Mouse (Mus musculus): Measurements from ENCODE around the gene Atxn2. TPM values are rescaled to one million over a fixed set of nuclear protein-coding genes. Genes with fewer than 3 reads are reported as not detected.

The Atxn2 gene
- polyA plus RNA-seq, 1 experiment from 2014 or later = 31.6 TPM

GRCm38 (mm10) chr5:121832376-121833155 is 121.4 kb downstream of the Atxn2 start:
- Histone ChIP-seq H3K9ac (replicated peaks) (no peak overlapping the region), H3K27me3 (ENCODE audit: insufficient read depth, low read length) (no peaks in the 10 kb centered on the region), H3K9me3 (ENCODE audit: low read length) (no peaks in the 10 kb centered on the region), H3K27ac (ENCODE audit: low read depth) (0 out of 2 replicates have a peak overlapping the region, but pooled peaks have one; percentile 22), H3K4me2 (ENCODE audit: low read depth, low read length) (peak overlapping the region; percentile 92), H3K4me3 (ENCODE audit: low read depth, low read length) (no peak overlapping the region), H3K4me1 (ENCODE audit: insufficient read depth) (peaks cover 50% of the 10 kb centered on the region), H3K36me3 (replicated peaks; ENCODE audit: insufficient read depth, low read length) (peaks cover 20% of the 10 kb centered on the region)
- ATAC-seq = no peak
- TF ChIP-seq EP300 (IDR thresholded peaks at IDR 0.05; ENCODE audit: low read depth) (no peak), CTCF (IDR thresholded peaks at IDR 0.05; ENCODE audit: low read depth) (no peak)
- 73% methylated on average over 6 of the region's 6 CpGs for WGBS (ENCODE audit: insufficient replicate concordance)
- DNase-seq = no peak

DNA sequence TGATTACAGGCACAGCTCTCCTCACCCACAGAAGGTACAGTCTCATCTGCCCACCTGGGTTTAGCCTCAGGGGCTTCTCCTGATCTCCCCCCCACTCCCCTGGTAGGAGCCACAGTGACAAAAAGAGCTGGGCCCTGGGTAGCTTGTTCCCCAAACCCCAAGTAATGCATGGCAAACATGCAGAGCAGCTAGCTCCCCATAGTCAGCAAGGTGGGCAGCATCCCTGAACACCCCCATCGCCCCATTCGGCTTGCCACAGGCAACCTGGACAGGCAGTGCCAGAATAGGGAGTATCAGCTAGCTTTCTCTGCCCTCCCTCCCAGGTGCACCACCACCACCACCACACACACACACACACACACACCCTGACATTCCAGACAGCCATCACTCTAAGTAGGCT is 122.0 kb downstream of the Atxn2 start:
- DNase-seq (no peak), ATAC-seq (no peak)
- 71% methylated on average over 2 of the region's 2 CpGs for WGBS (ENCODE audit: insufficient replicate concordance)
- Histone ChIP-seq H3K9me3 (ENCODE audit: low read length) (no peaks in the 10 kb centered on the region), H3K4me2 (ENCODE audit: low read depth, low read length) (peak overlapping the region; percentile 92), H3K27ac (ENCODE audit: low read depth) (peak overlapping the region; percentile 100), H3K4me3 (ENCODE audit: low read depth, low read length) (peak overlapping the region; percentile 90), H3K36me3 (replicated peaks; ENCODE audit: insufficient read depth, low read length) (peaks cover 14% of the 10 kb centered on the region), H3K4me1 (ENCODE audit: insufficient read depth) (peaks cover 53% of the 10 kb centered on the region), H3K9ac (replicated peaks) (0 out of 2 replicates have a peak overlapping the region, but pooled peaks have one; percentile 26), H3K27me3 (ENCODE audit: insufficient read depth, low read length) (no peaks in the 10 kb centered on the region)
- TF ChIP-seq EP300 (IDR thresholded peaks at IDR 0.05; ENCODE audit: low read depth) (no peak), CTCF (IDR thresholded peaks at IDR 0.05; ENCODE audit: low read depth) (no peak)

- peak overlapping the region; percentile 92 for H3K4me2 ChIP-seq (ENCODE audit: low read depth, low read length)
- no peaks in the 10 kb centered on the region for H3K9me3 ChIP-seq (ENCODE audit: low read length)
- H3K27ac ChIP-seq (ENCODE audit: low read depth) = peak overlapping the region; percentile 100
- H3K4me1 ChIP-seq (ENCODE audit: insufficient read depth) = peaks cover 54% of the 10 kb centered on the region
- H3K27me3 ChIP-seq (ENCODE audit: insufficient read depth, low read length) = no peaks in the 10 kb centered on the region
- peaks cover 8% of the 10 kb centered on the region for H3K36me3 ChIP-seq (replicated peaks; ENCODE audit: insufficient read depth, low read length)
- ATAC-seq (no peak), DNase-seq (peak; percentile 84)
- H3K4me3 ChIP-seq (ENCODE audit: low read depth, low read length) = peak overlapping the region; percentile 90
- peak overlapping the region; percentile 97 for H3K9ac ChIP-seq (replicated peaks)
- TF ChIP-seq CTCF (IDR thresholded peaks at IDR 0.05; ENCODE audit: low read depth) (peak; percentile 17; the same call in 1 of the 2 replicates), EP300 (IDR thresholded peaks at IDR 0.05; ENCODE audit: low read depth) (peak; percentile 74; the same call in 1 of the 2 replicates)
- WGBS (ENCODE audit: insufficient replicate concordance) = 18% methylated on average over 10 of the region's 10 CpGs
Observed at GRCm38 (mm10) chr5:121833572-121834240, 122.6 kb downstream of the Atxn2 start.

- Histone ChIP-seq H3K4me1 (ENCODE audit: insufficient read depth) (peaks cover 58% of the 10 kb centered on the region), H3K9ac (replicated peaks) (peak overlapping the region; percentile 97), H3K4me2 (ENCODE audit: low read depth, low read length) (peak overlapping the region; percentile 92), H3K4me3 (ENCODE audit: low read depth, low read length) (peak overlapping the region; percentile 90), H3K27ac (ENCODE audit: low read depth) (peak overlapping the region; percentile 100), H3K36me3 (replicated peaks; ENCODE audit: insufficient read depth, low read length) (peaks cover 6% of the 10 kb centered on the region; the same call in 1 of the 2 replicates), H3K27me3 (ENCODE audit: insufficient read depth, low read length) (no peaks in the 10 kb centered on the region), H3K9me3 (ENCODE audit: low read length) (no peaks in the 10 kb centered on the region)
- DNase-seq = no peak
- no peak for ATAC-seq
- no peak for TF ChIP-seq EP300 (IDR thresholded peaks at IDR 0.05; ENCODE audit: low read depth)
- 36% methylated on average over 7 of the region's 7 CpGs for WGBS (ENCODE audit: insufficient replicate concordance)
Observed at GRCm38 (mm10) chr5:121834241-121834606, 123.1 kb downstream of the Atxn2 start.

- WGBS (ENCODE audit: insufficient replicate concordance) = 17% methylated on average over 12 of the region's 12 CpGs
- Histone ChIP-seq H3K36me3 (replicated peaks; ENCODE audit: insufficient read depth, low read length) (peaks cover 6% of the 10 kb centered on the region; the same call in 1 of the 2 replicates), H3K27me3 (ENCODE audit: insufficient read depth, low read length) (no peaks in the 10 kb centered on the region), H3K4me1 (ENCODE audit: insufficient read depth) (peaks cover 62% of the 10 kb centered on the region), H3K4me3 (ENCODE audit: low read depth, low read length) (peak overlapping the region; percentile 90), H3K4me2 (ENCODE audit: low read depth, low read length) (peak overlapping the region; percentile 92), H3K9me3 (ENCODE audit: low read length) (no peaks in the 10 kb centered on the region), H3K9ac (replicated peaks) (peak overlapping the region; percentile 97), H3K27ac (ENCODE audit: low read depth) (peak overlapping the region; percentile 100)
- DNase-seq (no peak), ATAC-seq (no peak)
- TF ChIP-seq EP300 (IDR thresholded peaks at IDR 0.05; ENCODE audit: low read depth) = no peak
- no peak for TF ChIP-seq CTCF (IDR thresholded peaks at IDR 0.05; ENCODE audit: low read depth)
Observed at GRCm38 (mm10) chr5:121834991-121835747, 124.0 kb downstream of the Atxn2 start.

Measured in liver, postnatal 0 days (tissue).